Mouse (Mus musculus) cerebellum, adult 2 months (tissue): ENCODE data around the gene Sgcd. TPM values are rescaled to one million over a fixed set of nuclear protein-coding genes. Genes with fewer than 3 reads are reported as not detected.

ENCODE experiments used
- DNase-seq, 2 experiments: peaks; one replicate each; pipeline ENCODE4 v3.0.0; 2021
- H3K27ac ChIP-seq: fragments of 200-500 bp; 2 replicates; pipeline ENCODE4 v1.5.1; 2012; ENCODE audit warnings: low read length, control low read depth, inconsistent platforms; ENCODE audit not compliant: insufficient read depth
- H3K27me3 ChIP-seq: fragments of 200-500 bp; 2 replicates; pipeline ENCODE4 v1.6.1; 2012; ENCODE audit warnings: inconsistent platforms, mild to moderate bottlenecking, low read length, moderate library complexity; ENCODE audit not compliant: control insufficient read depth, insufficient read depth
- H3K4me1 ChIP-seq: fragments of 200-500 bp; 2 replicates; pipeline ENCODE4 v1.6.1; 2011; ENCODE audit warnings: low read length; ENCODE audit not compliant: control insufficient read depth, insufficient read depth
- H3K4me3 ChIP-seq: fragments of 200-500 bp; replicated peaks from 2 replicates; pipeline ENCODE3; 2011; ENCODE audit warnings: mild to moderate bottlenecking, low read depth, low read length, control low read depth; ENCODE audit not compliant: insufficient read depth
- CTCF ChIP-seq: fragments of 200-500 bp; IDR thresholded peaks from 2 replicates; pipeline ENCODE4 v1.5.1; 2011; ENCODE audit warnings: low read depth, mild to moderate bottlenecking, control low read depth, low read length, moderate library complexity, borderline replicate concordance; ENCODE audit not compliant: insufficient read depth
- POLR2A ChIP-seq: fragments of 200-500 bp; IDR thresholded peaks from 2 replicates; pipeline ENCODE4 v1.6.1; 2011; ENCODE audit warnings: low read length, control low read depth, borderline replicate concordance; ENCODE audit not compliant: insufficient read depth
- WGBS: fragments of 180-500 bp; shearing (Covaris S2); methylation state at CpG from one replicate; pipeline ENCODE4 v1.1.7; 2018; 5-methylcytosine and 5-hydroxymethylcytosine counted together
- polyA plus RNA-seq: library from polyadenylated mRNA; depleted of rRNA; stranded (reverse); fragments of >200 nt; gene quantifications from 2 replicates; pipeline ENCODE4 v1.2.3, GENCODE M21; 2012

Sgcd gene
- polyA plus RNA-seq, 1 experiment: 2.6 TPM

- H3K4me1 ChIP-seq: no peaks in the 10 kb centered on the region
- no peak for DNase-seq
- no peaks in the 10 kb centered on the region for H3K27me3 ChIP-seq
- no peak overlapping the region for H3K27ac ChIP-seq
- no peak for TF ChIP-seq CTCF
- TF ChIP-seq POLR2A: no peak
- no peak overlapping the region for H3K4me3 ChIP-seq
Observed at GRCm38 (mm10) chr11:47389327-47389726, 599.4 kb downstream of the Sgcd start.

GRCm38 (mm10) chr11:47387726-47388125 lies 601.0 kb downstream of the Sgcd start:
- Histone ChIP-seq H3K27ac (no peak overlapping the region), H3K4me1 (no peaks in the 10 kb centered on the region), H3K27me3 (no peaks in the 10 kb centered on the region), H3K4me3 (no peak overlapping the region)
- DNase-seq: no peak
- WGBS: 79% methylated on average over 3 of the region's 3 CpGs
- TF ChIP-seq CTCF (no peak), POLR2A (no peak)

- Histone ChIP-seq H3K27me3 (no peaks in the 10 kb centered on the region), H3K4me1 (no peaks in the 10 kb centered on the region), H3K4me3 (no peak overlapping the region), H3K27ac (no peak overlapping the region)
- DNase-seq: no peak
- TF ChIP-seq CTCF (no peak), POLR2A (no peak)
Observed at GRCm38 (mm10) chr11:47386136-47386535, 602.6 kb downstream of the Sgcd start.

GRCm38 (mm10) chr11:47379630-47379958 lies 609.2 kb downstream of the Sgcd start:
- H3K27ac ChIP-seq: no peak overlapping the region
- no peak for DNase-seq
- H3K27me3 ChIP-seq: no peaks in the 10 kb centered on the region; the same call in 1 of the 2 replicates
- TF ChIP-seq CTCF: no peak
- TF ChIP-seq POLR2A: no peak
- H3K4me1 ChIP-seq: no peaks in the 10 kb centered on the region
- H3K4me3 ChIP-seq: no peak overlapping the region
- WGBS: 49% methylated on average over 4 of the region's 4 CpGs

- Histone ChIP-seq H3K27me3 (no peaks in the 10 kb centered on the region; the same call in 1 of the 2 replicates), H3K4me3 (no peak overlapping the region), H3K27ac (no peak overlapping the region), H3K4me1 (no peaks in the 10 kb centered on the region)
- 4% methylated on average over 25 of the region's 25 CpGs for WGBS
- DNase-seq: peak; percentile 2 to 11
- TF ChIP-seq CTCF (no peak), POLR2A (no peak)
Observed at GRCm38 (mm10) chr11:47378843-47379629, 609.7 kb downstream of the Sgcd start.

GRCm38 (mm10) chr11:47377421-47377820 lies 611.3 kb downstream of the Sgcd start:
- no peak for DNase-seq
- Histone ChIP-seq H3K27ac (no peak overlapping the region), H3K4me1 (no peaks in the 10 kb centered on the region), H3K27me3 (no peaks in the 10 kb centered on the region; the same call in 1 of the 2 replicates), H3K4me3 (no peak overlapping the region)
- TF ChIP-seq CTCF (no peak), POLR2A (no peak)
- WGBS: 44% methylated on average over 6 of the region's 6 CpGs

- no peak overlapping the region for H3K4me3 ChIP-seq
- TF ChIP-seq CTCF (no peak), POLR2A (no peak)
- 89% methylated on average over 1 of the region's 1 CpGs for WGBS
Observed at GRCm38 (mm10) chr11:47376915-47377314, 611.9 kb downstream of the Sgcd start.

GRCm38 (mm10) chr11:47371616-47372015 lies 617.2 kb downstream of the Sgcd start:
- H3K27me3 ChIP-seq: no peaks in the 10 kb centered on the region; the same call in 1 of the 2 replicates
- WGBS: 86% methylated on average over 2 of the region's 2 CpGs
- no peak for TF ChIP-seq POLR2A
- no peak for TF ChIP-seq CTCF

More at GRCm38 (mm10) chr11:47376915-47377314, 611.9 kb downstream of the Sgcd start:
- no peak for DNase-seq
- H3K4me1 ChIP-seq: no peaks in the 10 kb centered on the region
- no peaks in the 10 kb centered on the region; the same call in 1 of the 2 replicates for H3K27me3 ChIP-seq
- no peak overlapping the region for H3K27ac ChIP-seq

More at GRCm38 (mm10) chr11:47371616-47372015, 617.2 kb downstream of the Sgcd start:
- Histone ChIP-seq H3K4me1 (no peaks in the 10 kb centered on the region), H3K27ac (no peak overlapping the region), H3K4me3 (no peak overlapping the region)
- no peak for DNase-seq
